Mouse (Mus musculus) MEL (cell line): Measurements from ENCODE around the gene Fam206a.
A peak's percentile ranks its signal among the peaks of the same experiment; 100 is the strongest.

ENCODE experiments used
- CTCF ChIP-seq, 3 experiments: IDR thresholded peaks in 2 of 3; conservative IDR thresholded peaks in 1 of 3; 2 replicates each; pipeline ENCODE4 v1.5.1; 2011 to 2012; ENCODE audit warnings: low read length in 3 of 3, low read depth in 2 of 3, mild to moderate bottlenecking in 2 of 3, improper control_type of control experiment in 1 of 3, inconsistent platforms in 1 of 3, mixed read lengths in 1 of 3, moderate library complexity in 1 of 3; ENCODE audit not compliant: control insufficient read depth in 1 of 3, insufficient read depth in 1 of 3, poor library complexity in 1 of 3, severe bottlenecking in 1 of 3
- ELF1 ChIP-seq: IDR thresholded peaks from 2 replicates; pipeline ENCODE4 v1.6.1; 2014; ENCODE audit warnings: low read depth, mild to moderate bottlenecking, inconsistent platforms, low read length, improper control_type of control experiment, moderate library complexity
- EP300 ChIP-seq, 2 experiments: IDR thresholded peaks; 2 replicates each; pipeline ENCODE4 v1.6.1; 2011; ENCODE audit warnings: improper control_type of control experiment in 2 of 2, low read length in 2 of 2, low read depth in 1 of 2, mild to moderate bottlenecking in 1 of 2
- MAFK ChIP-seq: IDR thresholded peaks from 2 replicates; pipeline ENCODE4 v1.6.1; 2011; ENCODE audit warnings: low read depth, mild to moderate bottlenecking, low read length, improper control_type of control experiment, borderline replicate concordance
- MEF2A ChIP-seq: IDR thresholded peaks from 2 replicates; pipeline ENCODE4 v1.6.1; 2014; ENCODE audit warnings: low read depth, mild to moderate bottlenecking, inconsistent platforms, low read length, improper control_type of control experiment; ENCODE audit not compliant: poor library complexity, insufficient replicate concordance, severe bottlenecking; ENCODE audit errors: extremely low read depth
- POLR2A ChIP-seq, 2 experiments: IDR thresholded peaks; 2 replicates each; pipeline ENCODE4 v1.6.1; 2011 to 2012; ENCODE audit warnings: low read length in 2 of 2, mild to moderate bottlenecking in 2 of 2, control low read depth in 1 of 2, improper control_type of control experiment in 1 of 2, low read depth in 1 of 2, moderate library complexity in 1 of 2; ENCODE audit not compliant: control insufficient read depth in 1 of 2, insufficient read depth in 1 of 2, poor library complexity in 1 of 2
- RAD21 ChIP-seq: IDR thresholded peaks from 2 replicates; pipeline ENCODE4 v1.6.1; 2011; ENCODE audit warnings: mild to moderate bottlenecking, low read depth, low read length, improper control_type of control experiment
- SMC3 ChIP-seq: IDR thresholded peaks from 2 replicates; pipeline ENCODE4 v1.6.1; 2011; ENCODE audit warnings: low read depth, low read length, improper control_type of control experiment
- TAL1 ChIP-seq: IDR thresholded peaks from 2 replicates; pipeline ENCODE4 v1.6.1; 2012; ENCODE audit warnings: mild to moderate bottlenecking, inconsistent platforms, low read length, moderate library complexity, mixed read lengths
- TCF12 ChIP-seq: IDR thresholded peaks from 2 replicates; pipeline ENCODE4 v1.6.1; 2014; ENCODE audit warnings: low read depth, mild to moderate bottlenecking, inconsistent platforms, low read length, improper control_type of control experiment, moderate library complexity

GRCm38 (mm10) chr4:56809050-56809449, 6.9 kb downstream of the Fam206a start:
- TF ChIP-seq EP300 (IDR thresholded peaks at IDR 0.05; ENCODE audit: low read depth in 1 of 2, low read length in 2 of 2) (no peak), CTCF (IDR thresholded peaks at IDR 0.05 in 2 of 3, conservative IDR thresholded peaks at IDR 0.05 in 1 of 3; ENCODE audit: control insufficient read depth in 1 of 3, insufficient read depth in 1 of 3, low read depth in 2 of 3, low read length in 3 of 3, poor library complexity in 1 of 3, severe bottlenecking in 1 of 3) (no peak), TAL1 (no peak), MEF2A (no peak), ELF1 (no peak), POLR2A (IDR thresholded peaks at IDR 0.05; ENCODE audit: control insufficient read depth in 1 of 2, insufficient read depth in 1 of 2, low read depth in 1 of 2, low read length in 2 of 2, poor library complexity in 1 of 2) (peak in 1 of 2 experiments; percentile 29; a peak in 1 of 4 replicates), RAD21 (no peak), MAFK (no peak), TCF12 (no peak), SMC3 (no peak)
